Mouse (Mus musculus) neural tube, embryonic 11.5 days (tissue): ENCODE results near the gene Slc4a3. TPM values are rescaled to one million over a fixed set of nuclear protein-coding genes. Genes with fewer than 3 reads are reported as not detected.

ENCODE experiments used
- ATAC-seq: fragments of 200-750 bp; cut with Nextera tagmentation; 2 replicates; pipeline ENCODE4 v1.8.0; 2017; ENCODE audit warnings: moderate number of reproducible peaks, mild to moderate bottlenecking, moderate TSS enrichment, moderate library complexity; ENCODE audit not compliant: insufficient read depth, low FRiP score, low TSS enrichment
- DNase-seq: peaks from one replicate; pipeline ENCODE4 v3.0.0-alpha.2; 2015; ENCODE audit warnings: low spot score
- H3K27ac ChIP-seq: fragments of 300-500 bp; sonication (generic); 2 replicates; pipeline ENCODE4 v1.5.1; 2014; ENCODE audit warnings: low read depth, mild to moderate bottlenecking, low read length
- H3K27me3 ChIP-seq: fragments of 300-500 bp; sonication (generic); 2 replicates; pipeline ENCODE4 v1.6.1; 2014; ENCODE audit warnings: mild to moderate bottlenecking, low read length, mixed read lengths; ENCODE audit not compliant: control insufficient read depth, insufficient read depth
- H3K36me3 ChIP-seq: fragments of 300-500 bp; sonication (generic); 2 replicates; pipeline ENCODE4 v1.6.1; 2014; ENCODE audit warnings: mild to moderate bottlenecking, low read length, moderate library complexity, mixed read lengths; ENCODE audit not compliant: control insufficient read depth, insufficient read depth
- H3K4me1 ChIP-seq: fragments of 300-500 bp; sonication (generic); 2 replicates; pipeline ENCODE4 v1.6.1; 2014; ENCODE audit warnings: low read length, mixed read lengths; ENCODE audit not compliant: control insufficient read depth, insufficient read depth
- H3K4me2 ChIP-seq: fragments of 300-500 bp; sonication (generic); 2 replicates; pipeline ENCODE4 v1.6.1; 2014; ENCODE audit warnings: low read depth, mild to moderate bottlenecking, moderate library complexity
- H3K4me3 ChIP-seq: fragments of 300-500 bp; sonication (generic); 2 replicates; pipeline ENCODE4 v1.5.1; 2014; ENCODE audit warnings: low read depth, low read length
- H3K9ac ChIP-seq: fragments of 300-500 bp; sonication (generic); 2 replicates; pipeline ENCODE4 v1.6.1; 2014; ENCODE audit warnings: mild to moderate bottlenecking, low read length
- H3K9me3 ChIP-seq: fragments of 300-500 bp; sonication (generic); 2 replicates; pipeline ENCODE4 v1.6.1; 2016; ENCODE audit warnings: low read length; ENCODE audit not compliant: control insufficient read depth
- WGBS: fragments of 180-500 bp; shearing (Covaris S2); extraction: QIAGEN DNeasy Blood & Tissue Kit; methylation state at CpG from one replicate; pipeline ENCODE4 v1.1.7; 2014; 5-methylcytosine and 5-hydroxymethylcytosine counted together
- polyA plus RNA-seq: library from polyadenylated mRNA; unstranded; fragments of >200 nt; fragmentation: Nextera tagmentation; extraction: Ambion mirVana; gene quantifications from 2 replicates; pipeline ENCODE4 v1.2.1, GENCODE M21; 2014

Gene Slc4a3
- polyA plus RNA-seq = 8.6 and 11.3 TPM in 2 replicates

DNA sequence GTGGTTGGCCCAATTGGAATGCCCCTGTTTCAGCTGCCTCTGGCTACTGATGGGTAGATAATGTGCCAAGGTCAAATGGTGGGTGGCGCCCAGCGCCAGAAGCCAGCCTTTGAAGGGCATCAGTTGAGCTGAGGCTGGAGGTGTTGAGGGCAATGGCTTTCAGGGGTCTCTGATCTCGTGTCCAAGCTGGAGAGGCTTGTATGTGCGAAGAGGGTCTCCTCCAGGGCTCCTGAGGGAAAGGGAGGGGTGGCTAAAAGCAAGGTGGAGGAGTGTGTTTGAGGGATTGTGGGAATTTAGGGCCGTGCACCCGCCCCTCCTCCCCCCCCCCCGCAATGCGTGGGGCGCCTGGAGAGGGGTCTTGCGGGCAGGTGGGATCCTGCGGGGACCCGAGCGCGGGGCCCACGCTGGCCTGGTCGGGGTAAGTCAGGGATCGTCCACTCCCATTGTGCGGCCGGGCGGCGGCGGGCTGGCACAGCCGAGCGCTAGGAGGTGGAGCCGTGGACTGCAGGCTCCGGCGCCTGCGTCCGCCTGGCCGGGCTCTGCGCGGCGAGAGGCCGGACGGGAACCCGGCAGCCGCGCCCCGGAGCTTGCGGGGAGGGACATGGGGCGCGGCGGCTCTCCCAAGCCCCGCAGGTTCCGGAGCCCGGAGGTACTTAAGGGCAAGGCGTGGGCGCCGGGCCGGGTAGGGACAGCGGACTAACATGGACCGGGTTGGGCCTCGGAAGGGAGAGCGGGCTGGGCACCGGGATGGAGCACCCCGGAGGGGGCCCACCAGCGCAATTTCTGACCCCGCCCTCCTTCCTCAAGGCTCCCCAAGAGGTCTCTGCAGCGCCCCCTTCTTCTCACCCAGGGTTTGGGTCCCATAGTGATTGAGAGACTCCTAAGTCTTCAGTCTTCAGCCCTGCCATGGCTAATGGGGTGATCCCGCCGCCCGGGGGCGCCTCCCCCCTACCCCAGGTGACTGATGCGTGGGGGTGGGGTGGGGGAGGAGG, at the start of gene Slc4a3:
TSS of gene Slc4a3 (plus strand) at position 302 of the 992 bp plus-strand sequence.
- WGBS = 2% methylated on average over 54 of the region's 64 CpGs
- Histone ChIP-seq H3K4me3 (peak within 1 kb of the TSS; percentile 72), H3K9me3 (no peaks in the 10 kb centered on the region), H3K4me1 (peaks cover 9% of the 10 kb centered on the region; the same call in 1 of the 2 replicates), H3K27me3 (no peaks in the 10 kb centered on the region), H3K9ac (peak within 1 kb of the TSS; percentile 89), H3K4me2 (peak within 1 kb of the TSS; percentile 71), H3K36me3 (peaks cover 6% of the 10 kb centered on the region), H3K27ac (peak within 1 kb of the TSS; percentile 54)
- DNase-seq (peak; percentile 81), ATAC-seq (peak; percentile 86)

GRCm38 (mm10) chr1:75498897-75499296, 47.2 kb upstream of the Slc4a3 start:
- H3K27me3 ChIP-seq = no peaks in the 10 kb centered on the region; the same call in 1 of the 2 replicates
- H3K4me2 ChIP-seq = no peak overlapping the region
- no peaks in the 10 kb centered on the region for H3K9me3 ChIP-seq
- no peak overlapping the region for H3K9ac ChIP-seq
- H3K4me3 ChIP-seq = no peak overlapping the region
- H3K27ac ChIP-seq = no peak overlapping the region
- DNase-seq = no peak
- peaks cover 3% of the 10 kb centered on the region; the same call in 1 of the 2 replicates for H3K36me3 ChIP-seq
- no peaks in the 10 kb centered on the region for H3K4me1 ChIP-seq
- WGBS = 91% methylated on average over 4 of the region's 4 CpGs
- no peak for ATAC-seq

DNA sequence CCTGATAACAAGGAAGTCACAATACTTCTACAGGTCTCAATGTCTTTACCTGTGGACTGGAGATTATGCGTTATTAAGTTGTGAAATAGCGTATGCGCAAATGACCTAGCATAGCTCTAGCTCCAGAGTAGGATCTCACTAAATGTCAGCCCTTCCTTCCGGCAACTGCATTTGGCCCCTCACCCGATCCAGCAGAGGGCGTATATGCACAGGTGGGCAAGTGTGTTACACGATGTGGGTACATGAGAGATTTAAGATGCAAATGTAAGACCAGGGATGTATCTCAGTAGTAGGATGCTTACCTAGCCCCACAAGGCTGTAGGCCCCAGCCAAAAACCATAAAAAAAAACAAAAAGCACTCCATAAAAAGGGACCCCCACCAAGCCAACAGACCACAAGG, 46.6 kb upstream of the Slc4a3 start:
- ATAC-seq (no peak), DNase-seq (no peak)

DNA sequence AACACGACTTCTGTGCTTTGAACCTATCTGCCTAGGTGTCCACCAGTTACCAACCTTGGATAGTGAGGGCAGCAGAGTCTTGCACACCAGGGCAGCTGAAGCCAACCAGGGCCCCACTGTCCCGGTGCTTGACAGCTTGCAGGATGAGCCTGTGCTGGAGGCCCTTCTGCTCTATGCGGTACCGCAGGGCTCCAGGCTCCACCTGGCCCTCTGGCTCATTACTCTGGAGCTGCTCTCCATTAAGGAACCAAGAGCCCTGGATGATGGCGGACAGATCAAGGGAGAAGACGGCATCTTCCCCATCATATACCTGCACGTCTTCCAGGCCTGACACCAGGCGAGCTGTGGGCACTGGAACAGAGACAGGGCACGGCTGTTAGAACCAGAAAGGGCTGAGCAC, 44.2 kb upstream of the Slc4a3 start:
- Histone ChIP-seq H3K27ac (no peak overlapping the region), H3K27me3 (peaks cover 2% of the 10 kb centered on the region; the same call in 1 of the 2 replicates), H3K9ac (no peak overlapping the region), H3K4me2 (no peak overlapping the region), H3K4me3 (no peak overlapping the region), H3K36me3 (peaks cover 3% of the 10 kb centered on the region; the same call in 1 of the 2 replicates), H3K9me3 (no peaks in the 10 kb centered on the region), H3K4me1 (0 out of 2 replicates have a peak, but pooled peaks cover 1% of the 10 kb centered on the region)
- no peak for DNase-seq
- 94% methylated on average over 9 of the region's 9 CpGs for WGBS
- no peak for ATAC-seq

More for the DNA sequence above, 46.6 kb upstream of the Slc4a3 start:
- no peak overlapping the region for H3K4me3 ChIP-seq
- no peak overlapping the region for H3K4me2 ChIP-seq
- no peak overlapping the region for H3K9ac ChIP-seq
- H3K36me3 ChIP-seq = peaks cover 3% of the 10 kb centered on the region; the same call in 1 of the 2 replicates
- H3K9me3 ChIP-seq = no peaks in the 10 kb centered on the region
- H3K27ac ChIP-seq = no peak overlapping the region
- WGBS = 93% methylated on average over 7 of the region's 7 CpGs
- H3K27me3 ChIP-seq = no peaks in the 10 kb centered on the region; the same call in 1 of the 2 replicates
- no peaks in the 10 kb centered on the region for H3K4me1 ChIP-seq

DNA sequence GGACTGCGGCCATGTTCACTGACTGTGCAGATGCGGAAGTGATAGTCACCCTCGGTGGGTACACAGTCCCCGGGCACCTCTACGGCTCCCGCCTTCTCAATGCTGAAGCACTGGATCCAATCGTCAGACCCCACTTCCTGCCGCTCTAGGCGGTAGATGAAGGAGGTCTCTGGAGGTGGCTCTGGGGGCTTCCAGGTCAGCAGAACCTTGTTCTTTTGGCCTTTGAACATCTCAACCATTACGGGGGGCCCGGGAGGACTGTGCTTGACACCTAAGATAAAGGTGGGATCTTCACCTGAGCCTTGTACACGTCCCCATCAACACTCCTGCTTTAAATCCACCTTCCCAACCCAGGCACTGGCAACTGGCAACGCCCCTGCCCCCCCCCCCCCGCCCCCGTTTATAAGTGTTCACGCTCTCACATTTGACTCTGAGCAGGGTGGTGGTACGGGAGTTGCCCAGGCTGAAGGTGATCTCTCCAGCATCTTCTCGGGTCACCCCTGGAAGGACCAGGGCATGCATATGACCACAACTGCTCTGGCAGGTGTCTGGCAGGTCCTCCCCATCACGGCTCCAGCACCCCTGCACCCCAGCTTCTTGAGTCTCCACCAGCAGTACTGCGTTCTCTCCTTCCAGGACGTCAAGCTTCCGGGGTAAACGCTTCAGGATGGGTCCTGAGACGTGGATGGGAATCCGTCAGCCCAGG, 43.0 kb upstream of the Slc4a3 start:
- Histone ChIP-seq H3K4me3 (no peak overlapping the region), H3K4me1 (0 out of 2 replicates have a peak, but pooled peaks cover 3% of the 10 kb centered on the region), H3K27me3 (peaks cover 2% of the 10 kb centered on the region; the same call in 1 of the 2 replicates), H3K9me3 (no peaks in the 10 kb centered on the region), H3K4me2 (no peak overlapping the region), H3K36me3 (peaks cover 3% of the 10 kb centered on the region; the same call in 1 of the 2 replicates), H3K27ac (no peak overlapping the region), H3K9ac (no peak overlapping the region)
- DNase-seq = no peak
- 89% methylated on average over 24 of the region's 25 CpGs for whole genome bisulfite sequencing
- ATAC-seq = no peak

DNA sequence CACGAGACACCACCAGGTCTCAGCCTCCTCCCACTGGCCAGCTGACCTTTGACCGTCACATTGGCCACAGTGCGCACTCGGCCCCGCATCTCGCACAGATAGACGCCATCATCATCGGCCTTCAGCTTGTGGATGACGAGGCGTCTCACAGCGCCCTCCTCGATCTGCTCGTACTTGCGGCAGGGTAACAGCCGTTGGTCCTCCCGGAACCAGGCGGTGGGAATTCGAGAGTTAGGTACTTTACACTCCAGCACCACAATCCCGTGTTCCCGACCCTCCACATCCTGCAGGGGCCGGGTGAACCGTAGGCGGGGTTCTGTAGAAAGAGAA, 42.5 kb upstream of the Slc4a3 start:
- DNase-seq (no peak), ATAC-seq (no peak)
- Histone ChIP-seq H3K4me2 (no peak overlapping the region), H3K9me3 (no peaks in the 10 kb centered on the region), H3K4me1 (0 out of 2 replicates have a peak, but pooled peaks cover 3% of the 10 kb centered on the region), H3K4me3 (no peak overlapping the region), H3K9ac (no peak overlapping the region), H3K36me3 (peaks cover 3% of the 10 kb centered on the region; the same call in 1 of the 2 replicates), H3K27me3 (peaks cover 2% of the 10 kb centered on the region; the same call in 1 of the 2 replicates), H3K27ac (no peak overlapping the region)
- WGBS = 61% methylated on average over 23 of the region's 23 CpGs

DNA sequence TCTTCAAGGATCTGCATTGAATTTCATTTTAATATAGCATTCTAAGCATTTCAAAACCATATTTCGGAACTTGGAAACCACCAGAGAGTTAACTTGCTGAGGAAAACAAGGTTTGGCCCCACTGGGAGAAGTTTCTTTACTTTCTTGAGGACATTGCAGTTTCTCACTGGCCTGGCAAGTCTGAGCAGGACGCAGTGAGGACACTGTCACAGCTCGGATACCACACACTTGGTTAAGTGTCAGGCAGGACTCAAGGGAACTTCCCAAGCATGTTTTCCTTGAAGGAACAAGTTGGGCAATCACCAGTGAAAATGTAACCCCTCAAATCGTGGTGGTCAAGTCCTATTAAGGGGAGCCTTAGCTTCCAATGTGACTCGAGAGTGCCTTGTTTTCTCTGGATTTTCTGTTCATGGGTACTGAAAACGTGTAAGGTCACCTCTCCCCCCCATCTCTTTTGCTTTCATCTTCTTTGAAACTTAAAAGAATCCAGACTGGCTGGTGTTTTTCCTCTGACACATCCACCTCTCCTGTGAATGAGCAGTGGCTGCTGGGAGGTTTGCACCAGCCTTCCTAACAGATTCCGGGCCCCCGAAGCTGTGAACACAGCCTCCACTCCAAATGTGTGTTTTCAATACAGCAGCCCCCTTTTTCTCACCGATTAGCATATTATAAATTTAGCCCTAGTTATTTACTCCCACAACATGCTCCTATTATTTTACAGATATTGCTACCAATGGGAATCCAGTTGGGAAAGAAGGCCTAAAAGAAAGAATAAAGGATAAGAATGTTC, 41.6 kb upstream of the Slc4a3 start:
- no peaks in the 10 kb centered on the region for H3K9me3 ChIP-seq
- ATAC-seq (no peak), DNase-seq (no peak)
- H3K36me3 ChIP-seq = peaks cover 3% of the 10 kb centered on the region; the same call in 1 of the 2 replicates
- H3K27ac ChIP-seq = no peak overlapping the region
- H3K9ac ChIP-seq = peak overlapping the region; percentile 93
- 0 out of 2 replicates have a peak, but pooled peaks cover 3% of the 10 kb centered on the region for H3K4me1 ChIP-seq
- peak overlapping the region; percentile 87 for H3K4me3 ChIP-seq
- H3K27me3 ChIP-seq = peaks cover 2% of the 10 kb centered on the region; the same call in 1 of the 2 replicates
- peak overlapping the region; percentile 96 for H3K4me2 ChIP-seq
- WGBS = 64% methylated on average over 9 of the region's 9 CpGs
